Mouse (Mus musculus) skeletal muscle tissue, adult 2 months (tissue): ENCODE measurements around the gene Tmem30b.
"Not testable (repeated sequence)": the region's sequence is repeated elsewhere in the genome, so short reads cannot be mapped to it uniquely, and the experiment has no call there.

Source experiments
- DNase-seq: peaks from one replicate; pipeline ENCODE4 v3.0.0-alpha.2; 2012; ENCODE audit warnings: low read depth, low spot score

Gene Tmem30b

DNA sequence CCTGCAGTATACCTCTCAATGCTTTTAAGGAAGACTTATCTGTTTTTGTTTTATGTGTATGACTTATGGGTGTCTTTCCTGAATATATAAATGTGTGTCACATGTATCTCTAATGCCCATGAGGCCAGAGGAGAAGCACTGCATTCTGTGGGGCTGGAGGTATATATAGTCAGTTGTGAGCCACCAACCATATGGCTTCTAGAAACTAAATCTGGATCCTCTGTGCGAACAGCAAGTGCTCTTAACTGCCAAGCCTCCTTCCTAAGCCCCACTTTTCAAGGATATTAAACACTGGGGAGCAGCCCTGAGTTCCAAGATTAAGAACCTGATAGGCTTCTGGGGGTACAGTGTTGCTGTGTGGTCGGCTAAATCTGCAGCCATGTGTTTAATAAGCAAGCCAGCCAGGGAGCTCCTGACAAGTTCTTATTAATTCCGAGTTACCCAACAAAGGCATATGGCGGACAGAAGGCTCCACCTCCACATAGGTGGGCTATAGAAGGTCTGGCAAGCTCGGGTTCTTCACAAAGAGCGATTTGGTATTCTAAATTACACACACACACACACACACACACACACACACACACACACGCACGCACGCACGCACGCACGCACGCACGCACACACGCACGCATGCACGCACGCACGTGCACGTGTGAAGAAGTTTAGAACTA, 12.5 kb upstream of the Tmem30b start:
- DNase-seq: no peak

DNA sequence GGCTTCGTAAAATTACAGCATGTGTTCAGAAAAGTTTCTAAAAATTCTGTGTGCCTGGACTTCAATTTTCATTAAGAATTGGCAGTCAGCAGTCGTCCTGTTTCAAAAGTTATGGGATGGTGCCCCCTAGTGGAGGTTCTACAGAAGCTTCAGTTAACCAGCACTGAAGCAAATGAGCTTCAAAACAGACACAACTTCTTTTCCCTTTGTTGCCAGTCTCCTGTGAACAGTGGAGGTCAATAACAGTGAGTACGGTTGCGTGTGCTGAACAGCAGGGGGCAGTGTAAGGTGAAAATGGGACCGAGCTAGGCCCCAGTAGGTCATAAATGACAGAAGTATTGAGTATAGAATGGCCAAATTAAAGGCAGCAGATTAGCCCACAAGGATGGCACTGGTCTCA, 8.0 kb upstream of the Tmem30b start:
- DNase-seq: peak; percentile 60

DNA sequence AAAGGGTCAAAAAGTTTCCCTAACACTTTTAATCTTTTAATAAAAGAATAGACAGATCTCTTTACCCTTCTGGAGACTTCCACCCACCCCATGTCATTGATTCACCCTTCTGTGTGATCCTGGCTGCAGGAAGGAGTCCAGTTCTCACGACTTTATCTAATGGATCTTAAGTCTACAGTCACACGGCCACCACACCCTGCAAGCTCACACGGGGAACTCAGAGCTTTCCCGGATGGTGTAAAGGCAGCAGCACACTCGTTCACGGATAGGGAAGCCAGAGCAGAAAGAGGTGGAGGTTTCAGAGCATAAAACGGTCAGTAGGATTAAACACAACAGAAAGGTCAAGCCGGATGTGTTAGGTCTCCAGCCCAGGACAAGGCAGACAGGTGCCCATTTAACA, 2.1 kb upstream of the Tmem30b start:
- no peak for DNase-seq

DNA sequence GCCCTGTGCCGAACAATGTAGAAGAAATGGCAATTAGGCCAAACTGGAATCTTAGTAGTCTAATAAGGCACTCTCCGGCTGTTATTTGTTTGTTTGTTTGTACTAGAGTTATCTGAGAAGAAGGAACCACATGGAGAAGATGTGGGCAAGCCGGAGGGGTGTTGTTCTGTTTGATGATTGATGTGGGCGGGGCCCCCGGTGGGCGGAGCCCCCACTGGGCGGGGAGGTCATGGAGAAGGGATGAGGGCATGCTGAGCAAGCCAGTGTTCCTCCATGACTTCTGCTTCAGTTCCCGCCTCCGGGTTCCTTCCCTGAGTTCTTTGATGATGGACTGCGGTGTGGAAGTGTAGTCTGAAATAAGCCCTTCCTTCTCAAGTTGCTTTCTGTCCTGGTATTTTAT, 1.5 kb upstream of the Tmem30b start:
- no peak for DNase-seq

DNA sequence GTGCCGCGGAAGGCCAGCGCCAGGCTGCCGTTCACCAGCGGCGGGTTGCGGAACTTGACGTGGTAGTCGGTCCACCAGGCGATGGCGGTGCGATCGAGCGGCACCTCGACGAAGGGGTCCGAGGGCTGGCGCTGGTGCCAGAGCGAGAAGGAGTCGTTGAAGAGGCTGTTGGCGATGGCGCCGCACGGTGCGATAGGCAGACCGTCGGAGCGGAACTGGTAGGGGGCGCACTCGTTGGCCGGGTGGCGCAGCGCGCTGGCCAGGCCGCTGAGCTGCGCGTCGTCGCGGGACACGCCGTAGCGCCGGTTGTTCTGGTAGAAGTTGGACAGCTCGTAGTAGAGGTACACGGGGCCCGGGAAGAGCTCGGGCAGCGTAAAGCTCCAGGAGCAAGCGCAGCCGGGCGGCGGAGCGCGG, 513 bp downstream of the Tmem30b start:
- DNase-seq: no peak

DNA sequence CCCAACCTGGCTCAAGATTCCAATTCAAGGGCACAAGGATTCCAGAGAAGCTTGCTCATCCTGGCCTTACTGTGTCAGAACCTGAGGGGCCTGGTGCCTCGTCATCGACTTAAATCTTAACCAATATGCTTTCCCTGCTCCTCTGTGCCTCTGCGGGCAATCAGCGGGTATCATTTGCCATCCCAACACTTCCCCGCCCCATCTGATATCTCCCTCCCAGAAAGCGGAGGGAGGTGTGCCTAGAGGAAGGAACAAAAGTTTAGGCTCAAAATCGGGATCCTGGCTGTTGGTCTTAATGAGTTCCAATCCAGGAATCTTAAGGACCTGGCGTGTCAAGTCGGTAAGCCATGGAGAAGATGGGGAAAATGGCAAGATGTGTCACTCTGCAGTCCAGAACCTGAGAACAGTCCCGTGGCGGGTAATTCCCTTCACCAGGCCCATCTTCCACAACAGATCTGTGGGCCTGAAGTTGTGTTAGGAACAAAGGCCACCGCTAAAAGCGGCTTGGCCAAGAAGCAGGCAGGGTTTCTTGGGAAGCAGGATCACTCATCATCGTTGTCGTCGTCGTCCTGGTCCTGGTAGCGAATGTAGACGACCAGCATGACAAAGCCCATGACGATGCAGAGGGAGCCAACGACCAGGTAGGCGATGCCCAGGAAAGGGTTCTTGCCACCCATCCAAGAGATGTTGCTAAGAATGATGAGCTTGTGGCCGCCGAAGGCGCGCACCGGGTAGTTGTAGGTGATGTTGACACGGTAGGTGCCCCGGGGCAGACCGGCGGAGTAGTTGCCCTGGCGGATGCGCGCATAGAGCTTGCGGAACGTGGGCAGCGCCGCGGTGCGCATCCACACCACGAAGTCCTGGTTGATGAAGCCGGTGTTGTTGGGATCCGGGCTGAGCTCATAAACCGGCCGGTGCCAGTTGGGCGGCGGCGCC, 1.2 kb downstream of the Tmem30b start:
- no peak for DNase-seq

DNA sequence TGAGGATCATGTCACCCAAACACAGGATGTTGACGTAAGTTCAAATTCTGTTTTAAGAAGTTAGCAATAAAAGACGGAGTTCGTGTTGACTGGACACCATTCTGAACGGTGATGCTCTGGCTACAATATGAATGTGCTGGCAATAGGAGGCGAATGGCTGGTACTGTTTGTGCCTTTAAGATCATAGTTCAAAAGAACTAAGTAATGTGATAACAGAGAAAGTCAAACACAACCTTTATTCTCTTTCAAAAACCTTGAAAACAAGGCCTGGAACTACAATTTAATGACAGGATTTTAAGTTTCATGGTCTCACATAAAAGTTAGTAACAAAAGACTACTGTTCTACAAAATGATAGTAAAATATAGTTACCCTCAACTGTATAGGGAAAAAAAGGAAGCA, 3.0 kb downstream of the Tmem30b start:
- no peak for DNase-seq

DNA sequence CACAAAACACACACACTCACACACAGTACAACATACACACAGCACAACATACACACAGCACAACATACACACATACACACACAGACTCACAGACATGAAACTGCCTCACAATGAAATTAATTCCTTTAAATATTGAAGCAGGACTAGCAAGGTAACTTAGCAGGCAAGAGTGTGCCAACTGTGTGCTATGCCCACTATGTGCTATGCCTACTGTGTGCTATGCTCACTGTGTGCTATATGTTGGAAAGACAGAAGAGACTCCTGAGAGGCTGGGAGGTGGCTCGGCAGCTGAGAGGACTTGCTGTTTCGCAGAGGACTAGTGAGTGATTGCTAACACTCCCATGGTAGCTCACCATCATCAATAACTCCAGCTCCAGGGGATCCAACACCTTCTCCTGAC, 5.8 kb downstream of the Tmem30b start:
- no peak for DNase-seq

DNA sequence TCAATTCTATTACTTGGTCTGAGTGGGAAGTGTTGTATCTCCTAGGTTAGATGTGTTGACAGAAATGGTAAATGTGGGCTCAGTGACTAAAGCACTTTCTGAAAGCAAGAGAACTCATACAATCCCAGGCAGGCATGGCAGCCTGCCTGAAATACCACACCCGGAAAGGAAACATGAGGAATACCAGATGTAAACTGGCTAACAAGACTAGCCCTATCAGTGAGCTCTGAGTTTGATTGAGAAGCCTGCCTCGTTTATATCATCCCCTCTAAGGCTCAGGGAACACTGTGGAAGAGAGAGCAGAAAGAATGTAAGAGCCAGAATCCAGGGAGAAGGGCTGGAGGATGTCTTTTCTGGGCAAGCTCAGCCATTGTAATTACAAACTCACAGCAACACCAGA, 7.0 kb downstream of the Tmem30b start:
- no peak for DNase-seq

DNA sequence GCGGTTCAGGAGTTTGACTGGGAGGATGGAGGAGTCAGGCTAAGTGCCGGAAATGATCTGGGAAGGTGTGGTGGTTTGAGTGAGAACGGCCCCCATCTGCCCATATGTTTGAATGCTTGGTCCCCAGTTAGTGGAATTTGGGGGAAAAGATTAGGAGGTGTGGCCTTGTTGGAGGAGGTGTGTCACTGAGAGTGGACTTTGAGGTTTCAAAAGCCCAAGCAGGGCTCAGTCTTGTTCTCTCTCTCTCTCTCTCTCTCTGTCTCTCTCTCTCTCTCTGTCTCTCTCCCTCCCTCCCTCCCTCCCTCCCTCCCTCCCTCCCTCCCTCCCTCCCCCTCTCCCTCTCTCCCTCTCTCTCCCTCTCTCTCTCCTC, 8.1 kb downstream of the Tmem30b start:
- DNase-seq: not testable (repeated sequence)

DNA sequence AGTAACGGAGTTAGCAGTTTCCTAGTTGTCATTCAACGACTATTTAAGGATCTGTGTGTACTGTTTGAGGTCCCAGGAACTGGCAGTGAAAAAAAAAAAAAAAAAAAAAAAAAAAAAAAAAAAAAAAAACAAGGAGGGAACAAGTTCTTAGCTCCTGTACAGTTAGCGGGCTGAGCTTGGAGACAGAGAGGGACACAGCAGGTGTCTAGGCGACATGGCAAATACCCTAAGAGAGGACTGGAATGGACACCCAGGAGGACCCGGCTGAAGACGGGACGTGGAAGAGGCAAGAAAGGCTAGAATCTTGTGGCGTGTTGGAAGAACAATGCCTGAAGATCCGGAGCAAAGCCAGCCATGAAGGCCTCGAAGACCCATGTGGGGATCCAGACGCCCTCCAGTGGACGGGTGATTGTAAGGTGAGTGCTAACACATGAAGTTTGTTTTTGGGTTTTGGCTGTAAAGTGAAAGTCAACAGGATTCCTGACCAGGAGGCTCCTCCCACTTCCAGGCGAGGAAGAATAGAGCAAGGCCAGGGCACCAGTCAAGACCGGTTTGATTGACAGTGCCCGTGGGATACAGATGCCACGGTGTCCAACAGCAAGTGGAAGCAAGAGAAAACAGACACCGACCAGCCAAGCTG, 8.6 kb downstream of the Tmem30b start:
- no peak for DNase-seq

DNA sequence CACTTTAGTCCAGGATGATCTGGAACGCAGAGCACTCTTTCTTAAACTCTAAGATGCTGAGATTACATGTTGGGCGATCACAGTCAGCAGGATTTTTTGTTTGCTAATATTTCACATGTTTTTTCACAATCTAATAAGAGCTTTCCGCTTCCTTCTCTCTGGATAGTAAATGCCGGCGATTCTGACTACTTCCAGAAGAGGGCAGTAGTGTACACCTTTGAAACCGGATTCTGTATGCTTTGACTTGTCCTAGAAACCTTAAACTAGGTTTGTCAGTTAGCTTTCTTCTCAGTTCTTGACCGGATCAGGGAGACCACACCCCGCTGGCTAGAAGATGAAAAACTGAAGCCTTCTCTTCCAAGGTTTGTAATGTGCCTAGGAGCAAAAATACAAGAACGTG, 11.6 kb downstream of the Tmem30b start:
- peak; percentile 44 for DNase-seq

DNA sequence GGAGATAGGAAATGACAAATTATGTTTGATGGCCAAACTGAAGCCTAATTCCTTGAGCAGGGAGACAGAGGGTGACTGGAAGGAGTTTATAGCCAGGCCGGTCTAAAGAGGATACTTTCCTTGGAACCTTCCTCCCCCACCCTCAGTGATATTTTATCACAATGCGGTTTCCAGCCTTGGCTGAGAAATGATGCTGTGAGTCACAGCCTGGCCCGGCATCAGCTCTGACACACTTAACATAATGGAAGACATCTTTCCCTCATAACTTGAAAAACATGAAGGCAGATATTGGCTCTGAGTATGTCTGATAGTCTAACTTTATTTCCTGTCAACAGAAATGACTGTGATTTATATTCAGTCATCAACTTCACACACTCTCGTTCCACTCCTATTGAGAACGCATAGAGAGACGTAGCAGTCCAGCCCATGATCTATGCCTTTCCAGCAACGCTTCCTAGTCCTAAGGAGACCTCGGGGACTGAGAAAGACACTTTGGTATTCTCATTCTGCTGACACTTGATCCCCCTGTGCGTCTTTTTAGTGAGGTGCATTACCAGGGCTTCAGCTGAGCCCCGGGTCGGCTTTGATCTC, 14.2 kb downstream of the Tmem30b start:
- DNase-seq: peak; percentile 36

DNA sequence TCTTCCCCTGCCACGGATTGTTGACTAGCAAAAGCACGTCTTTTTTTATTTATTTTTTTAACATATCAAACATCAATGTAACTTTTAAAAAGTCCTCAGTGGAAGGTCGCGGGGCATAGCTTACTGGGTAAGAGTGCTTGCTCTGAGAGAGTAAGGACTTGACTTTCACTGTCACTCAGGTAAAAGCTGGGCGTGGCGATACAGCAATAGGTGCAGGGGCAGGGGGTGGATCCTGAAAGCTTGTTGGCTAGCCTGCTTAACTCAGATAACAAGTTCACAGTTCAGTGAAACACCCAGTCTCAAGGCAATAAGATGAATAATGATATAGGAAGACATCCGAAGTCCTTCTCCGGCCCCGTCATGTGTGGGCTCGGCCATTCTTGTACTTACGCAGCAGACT, 16.6 kb downstream of the Tmem30b start:
- no peak for DNase-seq

DNA sequence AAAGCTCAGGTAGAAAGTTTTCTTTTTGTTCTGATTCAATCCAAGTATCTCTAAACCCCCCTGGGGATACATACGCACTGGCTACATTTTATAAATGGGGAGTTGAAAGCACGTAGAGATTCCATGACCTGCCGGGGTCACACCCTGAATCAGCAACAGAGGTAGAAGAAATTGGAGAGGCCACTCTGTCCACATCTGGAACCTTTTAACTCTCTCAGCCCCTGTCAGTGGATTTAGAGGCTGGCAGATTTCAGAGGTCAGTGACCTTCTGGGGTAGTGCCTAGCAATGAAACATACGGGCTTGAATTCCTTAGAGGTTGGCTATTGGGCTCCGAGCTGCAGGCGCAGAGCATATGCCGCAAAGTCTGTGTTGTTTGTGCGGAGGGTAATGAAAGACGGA, 17.1 kb downstream of the Tmem30b start:
- no peak for DNase-seq

DNA sequence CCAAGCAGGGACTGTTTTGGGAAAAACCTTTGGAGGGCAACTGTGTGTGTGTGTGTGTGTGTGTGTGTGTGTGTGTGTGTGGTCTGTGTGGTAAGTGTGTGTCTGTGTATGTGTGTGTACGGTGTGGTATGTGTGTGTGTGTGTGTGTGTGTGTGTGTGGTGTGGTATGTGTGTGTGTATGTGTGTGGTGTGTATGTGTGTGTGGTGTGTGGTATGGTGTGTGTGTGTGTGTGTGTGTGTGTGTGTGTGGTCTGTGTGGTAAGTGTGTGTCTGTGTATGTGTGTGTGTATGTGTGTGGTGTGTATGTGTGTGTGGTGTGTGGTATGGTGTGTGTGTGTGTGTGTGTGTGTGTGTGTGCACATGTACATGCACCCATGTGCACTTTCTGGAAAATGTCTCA, 18.1 kb downstream of the Tmem30b start:
- DNase-seq: not testable (repeated sequence)

DNA sequence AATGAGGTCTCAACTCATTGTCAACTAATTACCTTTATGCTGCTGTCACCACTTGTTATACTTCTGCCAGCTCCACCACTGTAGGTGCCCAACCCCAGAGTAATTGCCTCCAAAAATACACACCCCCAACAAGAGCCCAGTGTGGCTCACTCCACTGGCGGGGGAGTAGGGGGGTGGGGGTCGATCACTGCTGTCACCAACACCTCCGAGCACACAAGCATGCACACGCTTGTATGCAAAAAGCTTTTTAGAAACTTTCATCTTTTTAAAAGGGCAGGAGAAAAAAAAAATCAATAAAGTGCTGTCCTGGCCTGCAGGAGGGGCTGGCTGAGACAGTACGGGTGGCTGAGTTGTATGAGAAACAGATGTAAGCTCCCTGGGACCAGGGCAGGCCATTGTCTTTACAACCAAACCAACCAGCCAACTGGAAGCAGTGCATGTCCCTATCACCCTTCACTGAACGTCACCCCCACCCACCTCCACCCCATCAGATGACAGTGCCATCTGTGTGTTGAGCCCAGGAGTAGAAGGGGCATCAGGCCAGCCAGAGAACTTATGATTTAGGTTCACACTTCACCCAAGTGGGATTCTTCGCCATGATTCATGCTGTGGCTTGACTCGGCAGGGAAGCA, 20.8 kb downstream of the Tmem30b start:
- no peak for DNase-seq

DNA sequence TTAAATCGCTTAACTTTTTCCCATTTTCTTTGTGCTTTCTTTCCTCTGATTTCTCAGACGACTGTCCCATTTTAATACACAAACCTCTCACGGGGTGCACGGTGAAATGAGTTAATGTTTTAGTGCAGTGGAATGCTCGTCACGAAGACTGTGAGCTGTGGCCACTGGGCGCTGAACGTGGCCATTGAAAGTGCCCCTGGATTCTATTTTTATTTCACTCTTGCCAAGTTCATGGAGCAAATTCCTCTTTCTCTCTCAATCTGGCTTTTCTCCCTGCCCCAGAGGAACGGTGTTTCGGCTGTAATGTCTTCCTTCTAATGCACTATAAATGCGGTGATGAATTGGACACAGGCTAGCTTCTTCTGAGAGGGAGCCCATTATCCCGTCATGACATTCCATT, 23.1 kb downstream of the Tmem30b start:
- no peak for DNase-seq

DNA sequence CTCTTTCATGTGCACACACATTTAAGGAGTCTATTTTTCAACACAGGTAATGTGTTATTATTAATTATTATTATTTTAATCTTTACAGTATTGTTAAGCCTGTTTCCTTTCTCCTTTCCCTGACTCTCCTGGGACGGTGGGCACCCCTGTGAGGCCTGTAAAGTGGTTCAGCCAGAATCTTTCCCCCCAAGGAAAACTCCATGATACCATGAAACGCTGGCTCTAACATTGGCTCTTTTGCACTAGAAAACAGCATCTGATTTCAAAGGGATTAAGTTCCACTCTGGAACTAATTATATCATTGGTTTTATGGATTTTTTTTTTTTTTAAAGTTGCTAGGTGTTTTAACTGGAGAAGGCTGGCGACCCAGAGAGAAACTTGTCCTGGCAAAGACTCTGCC, 24.2 kb downstream of the Tmem30b start:
- DNase-seq: no peak

DNA sequence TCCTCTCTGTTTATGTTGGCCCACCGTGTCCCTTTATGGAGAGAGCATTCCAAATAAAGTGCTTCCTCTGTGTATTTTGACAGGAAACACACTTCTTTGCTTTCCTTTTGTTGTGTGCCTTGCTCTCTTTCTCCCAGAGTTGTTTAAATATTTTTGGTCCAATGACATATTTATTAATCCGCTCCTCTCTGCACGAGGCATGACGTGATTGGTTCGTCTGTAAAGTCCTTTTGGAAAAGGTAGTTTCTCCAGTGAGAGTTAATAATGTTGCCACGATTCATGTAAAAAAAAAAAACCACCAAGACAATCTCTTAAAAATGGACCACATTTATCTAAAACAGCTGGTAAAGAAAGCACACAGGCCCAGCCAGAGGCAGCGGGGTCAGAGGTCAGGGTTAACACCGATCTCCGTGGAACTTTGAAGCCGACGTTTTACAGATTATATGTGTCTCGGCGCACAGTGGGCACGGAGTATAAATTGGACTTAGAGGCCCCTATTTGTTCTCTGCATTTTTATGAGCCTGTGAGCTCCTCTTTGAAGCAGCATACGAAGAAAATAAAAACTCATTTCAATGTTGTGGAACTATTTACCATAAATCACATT, 24.9 kb downstream of the Tmem30b start:
- DNase-seq: no peak

DNA sequence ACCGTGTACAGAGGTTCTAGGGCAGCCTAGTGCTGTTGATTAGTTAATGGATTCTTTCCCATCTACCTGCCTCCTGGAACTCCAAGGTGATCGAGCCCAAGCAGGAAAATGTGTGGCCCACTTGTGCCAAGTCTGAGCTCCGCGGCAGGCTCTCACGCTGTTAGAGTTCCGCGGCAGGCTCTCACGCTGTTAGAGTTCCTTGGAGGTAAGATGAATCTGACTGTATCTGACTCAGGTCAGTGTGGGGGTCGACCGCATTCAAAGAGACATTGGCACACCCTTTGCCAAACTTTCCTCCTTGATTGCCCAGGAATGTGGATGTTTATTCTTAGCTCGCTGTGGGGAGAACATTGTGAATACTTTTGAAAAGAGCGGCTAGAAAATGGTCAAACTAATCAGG, 28.4 kb downstream of the Tmem30b start:
- no peak for DNase-seq
